Mouse (Mus musculus): ENCODE data around the gene Mapkapk5. TPM values are rescaled to one million over a fixed set of nuclear protein-coding genes. Genes with fewer than 3 reads are reported as not detected.
"Not testable (repeated sequence)": the region's sequence is repeated elsewhere in the genome, so short reads cannot be mapped to it uniquely, and the experiment has no call there.

Gene Mapkapk5
- polyA plus RNA-seq, 2 experiments = 60.4 to 110 TPM

- TF ChIP-seq POLR2A (IDR thresholded peaks at IDR 0.05; ENCODE audit: borderline replicate concordance, extremely low read depth, insufficient read depth, insufficient read length) = no peak
- no peak overlapping the region for H3K27ac ChIP-seq (replicated peaks; ENCODE audit: low read depth, low read length)
- H3K9me3 ChIP-seq (ENCODE audit: control insufficient read depth, low read length) = no peaks in the 10 kb centered on the region
- H3K4me2 ChIP-seq (replicated peaks; ENCODE audit: low read depth, low read length, severe bottlenecking) = no peak overlapping the region
- no peaks in the 10 kb centered on the region for H3K4me1 ChIP-seq (ENCODE audit: control insufficient read depth, insufficient read depth, low read length)
- ATAC-seq (ENCODE audit: low FRiP score, low read depth) (no peak), DNase-seq (ENCODE audit: low spot score) (no peak)
- H3K27me3 ChIP-seq (ENCODE audit: control insufficient read depth, insufficient read depth, low read length) = no peaks in the 10 kb centered on the region
- H3K9ac ChIP-seq (ENCODE audit: low read depth, low read length, severe bottlenecking) = no peak overlapping the region
- no peak overlapping the region for H3K4me3 ChIP-seq (replicated peaks; ENCODE audit: low read length)
- peaks cover 87% of the 10 kb centered on the region for H3K36me3 ChIP-seq (ENCODE audit: control insufficient read depth, insufficient read depth, low read length)
- WGBS = 93% methylated on average over 3 of the region's 3 CpGs
These were observed 10.6 kb downstream of the Mapkapk5 start for GRCm38 (mm10) chr5:121535116-121535515.

- no peak overlapping the region for H3K4me3 ChIP-seq (replicated peaks; ENCODE audit: low read length)
- H3K4me2 ChIP-seq (replicated peaks; ENCODE audit: low read depth, low read length, severe bottlenecking) = no peak overlapping the region
- no peak overlapping the region for H3K27ac ChIP-seq (replicated peaks; ENCODE audit: low read depth, low read length)
- DNase-seq (ENCODE audit: low spot score) = no peak
- H3K27me3 ChIP-seq (ENCODE audit: control insufficient read depth, insufficient read depth, low read length) = no peaks in the 10 kb centered on the region
- H3K36me3 ChIP-seq (ENCODE audit: control insufficient read depth, insufficient read depth, low read length) = peaks cover 93% of the 10 kb centered on the region
- TF ChIP-seq POLR2A (IDR thresholded peaks at IDR 0.05; ENCODE audit: borderline replicate concordance, extremely low read depth, insufficient read depth, insufficient read length) = no peak
- WGBS = 93% methylated on average over 5 of the region's 5 CpGs
- no peak overlapping the region for H3K9ac ChIP-seq (ENCODE audit: low read depth, low read length, severe bottlenecking)
- no peaks in the 10 kb centered on the region for H3K9me3 ChIP-seq (ENCODE audit: control insufficient read depth, low read length)
- H3K4me1 ChIP-seq (ENCODE audit: control insufficient read depth, insufficient read depth, low read length) = no peaks in the 10 kb centered on the region
- ATAC-seq (ENCODE audit: low FRiP score, low read depth) = no peak
These were observed 11.2 kb downstream of the Mapkapk5 start for GRCm38 (mm10) chr5:121534521-121534920.

DNA sequence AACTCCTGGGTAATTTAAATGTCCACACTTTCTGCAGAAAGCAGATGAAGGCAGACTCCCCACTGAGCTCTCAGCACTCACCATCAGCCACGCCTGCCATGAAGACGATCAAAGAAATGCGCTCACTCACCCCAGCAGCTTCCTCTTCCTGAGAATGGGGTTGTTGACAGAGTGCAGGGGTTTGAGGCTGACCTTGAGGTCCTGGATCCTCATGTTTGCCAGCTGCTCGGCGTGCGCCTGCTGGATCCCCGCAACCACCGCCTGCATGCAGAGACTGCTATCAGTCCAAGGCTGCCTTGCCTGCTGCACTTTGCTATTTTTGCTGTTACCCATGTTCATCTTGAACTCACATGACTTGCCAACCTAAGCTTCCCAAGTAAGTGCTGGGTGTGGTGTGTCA lies 18.7 kb downstream of the Mapkapk5 start:
- Histone ChIP-seq H3K27ac (replicated peaks; ENCODE audit: low read depth, low read length) (no peak overlapping the region), H3K4me2 (replicated peaks; ENCODE audit: low read depth, low read length, severe bottlenecking) (no peak overlapping the region), H3K9ac (ENCODE audit: low read depth, low read length, severe bottlenecking) (no peak overlapping the region), H3K4me1 (ENCODE audit: control insufficient read depth, insufficient read depth, low read length) (no peaks in the 10 kb centered on the region), H3K4me3 (replicated peaks; ENCODE audit: low read length) (no peak overlapping the region), H3K27me3 (ENCODE audit: control insufficient read depth, insufficient read depth, low read length) (no peaks in the 10 kb centered on the region), H3K36me3 (ENCODE audit: control insufficient read depth, insufficient read depth, low read length) (peaks cover 86% of the 10 kb centered on the region), H3K9me3 (ENCODE audit: control insufficient read depth, low read length) (no peaks in the 10 kb centered on the region)
- no peak for TF ChIP-seq POLR2A (IDR thresholded peaks at IDR 0.05; ENCODE audit: borderline replicate concordance, extremely low read depth, insufficient read depth, insufficient read length)
- DNase-seq (ENCODE audit: low spot score) (no peak), ATAC-seq (ENCODE audit: low FRiP score, low read depth) (no peak)
- WGBS = 76% methylated on average over 8 of the region's 8 CpGs

- Histone ChIP-seq H3K9me3 (ENCODE audit: control insufficient read depth, low read length) (no peaks in the 10 kb centered on the region), H3K36me3 (ENCODE audit: control insufficient read depth, insufficient read depth, low read length) (peaks cover 86% of the 10 kb centered on the region), H3K4me3 (replicated peaks; ENCODE audit: low read length) (no peak overlapping the region), H3K9ac (ENCODE audit: low read depth, low read length, severe bottlenecking) (no peak overlapping the region), H3K4me1 (ENCODE audit: control insufficient read depth, insufficient read depth, low read length) (no peaks in the 10 kb centered on the region), H3K27me3 (ENCODE audit: control insufficient read depth, insufficient read depth, low read length) (no peaks in the 10 kb centered on the region), H3K4me2 (replicated peaks; ENCODE audit: low read depth, low read length, severe bottlenecking) (no peak overlapping the region), H3K27ac (replicated peaks; ENCODE audit: low read depth, low read length) (no peak overlapping the region)
- 81% methylated on average over 7 of the region's 7 CpGs for WGBS
- TF ChIP-seq POLR2A (IDR thresholded peaks at IDR 0.05; ENCODE audit: borderline replicate concordance, extremely low read depth, insufficient read depth, insufficient read length) = no peak
- DNase-seq (ENCODE audit: low spot score) (no peak), ATAC-seq (ENCODE audit: low FRiP score, low read depth) (no peak)
These were observed 19.2 kb downstream of the Mapkapk5 start for GRCm38 (mm10) chr5:121526526-121526925.

DNA sequence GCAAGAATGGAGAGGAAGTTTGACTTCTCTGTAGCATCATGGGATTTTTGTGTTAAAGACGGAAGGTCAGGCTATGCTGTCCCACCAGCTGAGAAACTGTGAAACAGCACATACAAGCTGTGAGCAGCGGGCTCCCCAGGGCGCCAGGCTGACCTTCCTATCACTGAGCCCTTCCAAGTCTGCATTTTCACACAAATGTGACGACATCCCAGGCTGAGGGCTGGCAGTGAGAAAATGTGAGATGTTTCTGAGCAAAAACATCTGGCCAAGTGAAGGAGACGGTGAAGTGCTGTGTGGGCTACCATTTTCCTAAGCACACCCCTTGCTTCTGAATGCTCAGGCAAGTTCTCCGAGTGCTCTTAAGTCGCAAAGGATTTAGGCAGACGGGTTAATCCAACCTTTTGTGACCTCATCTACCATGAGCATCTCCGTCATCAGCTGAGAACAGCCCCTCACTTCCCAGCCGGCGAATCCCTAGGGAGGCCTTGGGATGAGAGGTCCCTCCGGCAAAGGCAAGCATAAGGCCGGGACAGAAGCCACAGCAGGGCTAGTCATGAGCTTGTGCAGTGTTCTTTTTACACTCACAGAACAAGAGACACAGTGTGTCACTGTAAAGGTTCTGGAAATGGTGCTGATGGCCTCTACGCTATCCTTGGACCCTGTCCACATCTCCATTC lies 19.8 kb downstream of the Mapkapk5 start:
- no peak overlapping the region for H3K4me2 ChIP-seq (replicated peaks; ENCODE audit: low read depth, low read length, severe bottlenecking)
- no peak overlapping the region for H3K9ac ChIP-seq (ENCODE audit: low read depth, low read length, severe bottlenecking)
- no peaks in the 10 kb centered on the region for H3K4me1 ChIP-seq (ENCODE audit: control insufficient read depth, insufficient read depth, low read length)
- ATAC-seq (ENCODE audit: low FRiP score, low read depth) (no peak), DNase-seq (ENCODE audit: low spot score) (no peak)
- 87% methylated on average over 14 of the region's 14 CpGs for WGBS
- H3K27ac ChIP-seq (replicated peaks; ENCODE audit: low read depth, low read length) = no peak overlapping the region
- TF ChIP-seq POLR2A (IDR thresholded peaks at IDR 0.05; ENCODE audit: borderline replicate concordance, extremely low read depth, insufficient read depth, insufficient read length) = no peak
- peaks cover 86% of the 10 kb centered on the region for H3K36me3 ChIP-seq (ENCODE audit: control insufficient read depth, insufficient read depth, low read length)
- no peaks in the 10 kb centered on the region for H3K27me3 ChIP-seq (ENCODE audit: control insufficient read depth, insufficient read depth, low read length)
- H3K9me3 ChIP-seq (ENCODE audit: control insufficient read depth, low read length) = no peaks in the 10 kb centered on the region
- no peak overlapping the region for H3K4me3 ChIP-seq (replicated peaks; ENCODE audit: low read length)

DNA sequence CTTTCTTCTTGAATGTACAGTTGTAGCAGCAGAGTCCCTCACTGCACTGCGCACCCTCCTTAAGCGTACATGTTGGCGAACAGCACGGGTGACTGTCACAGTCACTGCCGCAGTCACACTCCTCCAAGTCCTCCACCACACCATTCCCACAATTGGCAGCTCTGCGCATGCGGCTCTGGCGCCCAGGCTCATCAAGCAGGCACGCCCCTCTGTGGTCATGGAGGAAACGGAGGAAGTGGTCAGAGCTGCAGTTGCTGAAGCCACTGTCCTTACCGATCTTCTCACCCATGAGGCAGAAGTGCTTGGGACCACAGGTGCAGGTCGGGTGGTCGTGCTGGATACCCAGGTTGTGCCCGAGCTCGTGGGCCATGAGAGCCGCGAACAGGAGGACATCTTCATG lies 25.9 kb downstream of the Mapkapk5 start:
- not testable (repeated sequence) for H3K4me3 ChIP-seq (replicated peaks; ENCODE audit: low read length); H3K27me3 ChIP-seq (ENCODE audit: control insufficient read depth, insufficient read depth, low read length); H3K4me1 ChIP-seq (ENCODE audit: control insufficient read depth, insufficient read depth, low read length); H3K4me2 ChIP-seq (replicated peaks; ENCODE audit: low read depth, low read length, severe bottlenecking); DNase-seq (ENCODE audit: low spot score); ATAC-seq (ENCODE audit: low FRiP score, low read depth); H3K9ac ChIP-seq (ENCODE audit: low read depth, low read length, severe bottlenecking); H3K27ac ChIP-seq (replicated peaks; ENCODE audit: low read depth, low read length); H3K9me3 ChIP-seq (ENCODE audit: control insufficient read depth, low read length)
- whole genome bisulfite sequencing = 87% methylated on average over 10 of the region's 17 CpGs
- H3K36me3 ChIP-seq (ENCODE audit: control insufficient read depth, insufficient read depth, low read length) = peaks cover 49% of the 10 kb centered on the region
